Mouse (Mus musculus): ENCODE measurements around the gene Vdac2.

DNA sequence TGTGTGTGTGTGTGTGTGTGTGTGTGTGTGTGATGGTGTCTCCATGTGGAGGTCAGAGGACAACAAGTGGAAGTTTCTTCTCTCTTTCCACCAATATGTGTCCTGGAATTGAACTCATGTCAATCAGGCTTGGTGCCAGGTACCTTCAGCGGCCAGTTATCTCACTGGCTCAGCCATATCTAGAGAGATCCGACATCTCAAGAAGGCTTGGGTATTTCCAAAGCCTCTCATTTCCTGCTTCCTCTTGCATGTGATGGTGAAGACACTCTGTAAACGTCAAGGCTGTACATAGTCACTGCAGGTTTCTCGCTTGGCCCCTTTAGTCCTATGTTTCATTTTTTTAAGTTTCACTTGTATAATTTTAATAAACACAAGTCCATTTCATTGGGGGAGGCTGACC lies 11.8 kb upstream of the Vdac2 start:
- TF ChIP-seq CTCF (IDR thresholded peaks at IDR 0.05; ENCODE audit: extremely low read depth, insufficient read depth, low read length): no peak
- no peak for TF ChIP-seq POLR2A (IDR thresholded peaks at IDR 0.05; ENCODE audit: extremely low read depth, insufficient read depth, low read length)
